ENCODE assay signal across 8 mouse cellular contexts in the genomic region with DNA sequence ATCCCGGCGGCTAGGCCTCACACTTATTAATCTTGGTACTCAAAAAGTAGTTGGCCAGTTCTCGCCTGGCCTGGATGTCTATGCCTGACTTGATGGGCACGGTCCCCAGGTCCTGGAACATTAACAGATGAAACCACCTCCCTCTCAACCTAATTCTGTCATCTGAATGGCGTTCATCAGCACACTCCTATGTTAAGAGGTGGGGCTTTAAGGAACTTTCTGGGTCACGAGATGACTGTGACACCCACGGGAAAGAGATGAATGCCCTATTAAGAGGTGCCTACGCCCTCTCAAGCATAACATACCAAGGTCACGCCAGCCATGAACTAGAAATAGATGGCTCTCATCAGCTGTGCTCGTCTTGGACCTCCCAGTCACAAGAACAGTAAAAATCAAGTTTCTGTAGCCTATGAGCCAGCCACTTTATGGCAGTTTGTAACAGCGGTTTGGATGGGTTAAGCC. TPM values are rescaled to one million over a fixed set of nuclear protein-coding genes. Genes with fewer than 3 reads are reported as not detected.
A peak's percentile ranks its signal among the peaks of the same experiment; 100 is the strongest.
DNase-seq lines count a peak whose midpoint lies in the region; ATAC-seq lines count a peak whose summit lies in the region.

No protein-coding gene starts in this region.

- H3K4me1 ChIP-seq in lung, embryonic 16.5 days (replicated peaks; ENCODE audit: control insufficient read depth, insufficient read depth, low read length): peaks cover 12% of the 10 kb centered on the region
- H3K4me1 ChIP-seq in brown adipose tissue, adult 24 weeks (ENCODE audit: control insufficient read depth, insufficient read depth, insufficient read length, low read length): no peaks in the 10 kb centered on the region; the same call in 1 of the 2 replicates
- H3K4me1 ChIP-seq in hindbrain, embryonic 11.5 days (replicated peaks; ENCODE audit: control insufficient read depth, insufficient read depth, low read length): no peaks in the 10 kb centered on the region; the same call in 1 of the 2 replicates
- peaks cover 65% of the 10 kb centered on the region for H3K4me1 ChIP-seq in megakaryocyte, embryonic 14.5 days

- H3K4me2 ChIP-seq in lung, embryonic 16.5 days (ENCODE audit: low read depth, low read length): peak overlapping the region; percentile 58
- H3K4me2 ChIP-seq in hindbrain, embryonic 11.5 days (replicated peaks; ENCODE audit: low read depth, low read length): peak overlapping the region; percentile 78

- H3K36me3 ChIP-seq in lung, embryonic 16.5 days (ENCODE audit: control insufficient read depth, insufficient read depth, low read length): peaks cover 7% of the 10 kb centered on the region; the same call in 1 of the 2 replicates
- H3K36me3 ChIP-seq in hindbrain, embryonic 11.5 days (ENCODE audit: control insufficient read depth, insufficient read depth, low read length): no peaks in the 10 kb centered on the region
- peaks cover 36% of the 10 kb centered on the region for H3K36me3 ChIP-seq in megakaryocyte, embryonic 14.5 days (replicated peaks; ENCODE audit: low read length)

- DNase-seq in lung, postnatal 4 days: no peak
- DNase-seq in hindbrain, embryonic 11.5 days (ENCODE audit: low spot score): no peak
- no peak for DNase-seq in yolk sac, embryonic 10.5 days (ENCODE audit: low spot score)
- DNase-seq in cerebellum, adult 9-10 months: no peak
- no peak for DNase-seq in retina, embryonic 14.5 days (ENCODE audit: low spot score)

- H3K9me3 ChIP-seq in lung, embryonic 16.5 days (ENCODE audit: control insufficient read depth, low read length): no peaks in the 10 kb centered on the region
- H3K9me3 ChIP-seq in hindbrain, embryonic 11.5 days (ENCODE audit: control insufficient read depth, low read length): no peaks in the 10 kb centered on the region
- H3K9me3 ChIP-seq in megakaryocyte, embryonic 14.5 days: no peaks in the 10 kb centered on the region

- peak; percentile 63 for ATAC-seq in lung, embryonic 16.5 days (ENCODE audit: low read depth)
- ATAC-seq in hindbrain, embryonic 11.5 days (ENCODE audit: low FRiP score): no peak; the same call in 1 of the 2 replicates

- H3K27ac ChIP-seq in lung, embryonic 16.5 days (ENCODE audit: low read length): peak overlapping the region; percentile 92
- H3K27ac ChIP-seq in brown adipose tissue, adult 24 weeks (replicated peaks; ENCODE audit: low read depth, low read length): peak overlapping the region; percentile 90
- H3K27ac ChIP-seq in hindbrain, embryonic 11.5 days (ENCODE audit: low read depth, low read length): peak overlapping the region; percentile 92

- H3K27me3 ChIP-seq in lung, embryonic 16.5 days (ENCODE audit: control insufficient read depth, insufficient read depth, low read depth, low read length): no peaks in the 10 kb centered on the region
- no peaks in the 10 kb centered on the region for H3K27me3 ChIP-seq in hindbrain, embryonic 11.5 days (ENCODE audit: control insufficient read depth, insufficient read depth, low read length)
- no peaks in the 10 kb centered on the region for H3K27me3 ChIP-seq in megakaryocyte, embryonic 14.5 days (replicated peaks)

- H3K4me3 ChIP-seq in lung, embryonic 16.5 days (ENCODE audit: low read length): peak overlapping the region; percentile 95
- H3K4me3 ChIP-seq in brown adipose tissue, adult 24 weeks (ENCODE audit: insufficient read depth, low read depth, low read length): peak overlapping the region; percentile 92
- H3K4me3 ChIP-seq in hindbrain, embryonic 11.5 days (ENCODE audit: low read depth, low read length): peak overlapping the region; percentile 85
- peak overlapping the region; percentile 97 for H3K4me3 ChIP-seq in megakaryocyte, embryonic 14.5 days (replicated peaks)

- WGBS in lung, embryonic 16.5 days: 5% methylated on average over 11 of the region's 11 CpGs
- 11% methylated on average over 11 of the region's 11 CpGs for WGBS in hindbrain, embryonic 11.5 days

- H3K9ac ChIP-seq in lung, embryonic 16.5 days (ENCODE audit: low read length): peak overlapping the region; percentile 98
- peak overlapping the region; percentile 95 for H3K9ac ChIP-seq in hindbrain, embryonic 11.5 days (ENCODE audit: low read depth, low read length)

RNA-seq across cellular contexts. Expression of gene Tmf1, which starts 0.5 kb away (rescaled TPM):
- 30.8 and 36.9 TPM in 2 replicates for polyA plus RNA-seq in lung, embryonic 16.5 days (2015; fragmentation: Nextera tagmentation; extraction: Ambion mirVana)
- polyA plus RNA-seq in brown adipose tissue, adult 24 weeks (2012; ENCODE audit: insufficient read depth, insufficient read length, missing spikeins): 16.7 and 30.3 TPM in 2 replicates
- polyA plus RNA-seq in hindbrain, embryonic 11.5 days (2014; fragmentation: Nextera tagmentation; extraction: Ambion mirVana): 34.4 and 42.5 TPM in 2 replicates
- 0.52 and 2.5 TPM in 2 replicates for polyA plus RNA-seq in megakaryocyte, embryonic 14.5 days (2012; ENCODE audit: insufficient read depth, low replicate concordance)

RNA-seq across cellular contexts. Expression of gene Uba3, which starts 26.0 kb away (rescaled TPM):
- 70.9 and 76.0 TPM in 2 replicates for polyA plus RNA-seq in lung, embryonic 16.5 days (2015; fragmentation: Nextera tagmentation; extraction: Ambion mirVana)
- polyA plus RNA-seq in brown adipose tissue, adult 24 weeks (2012; ENCODE audit: insufficient read depth, insufficient read length, missing spikeins): 79.5 and 89.8 TPM in 2 replicates
- 104 and 111 TPM in 2 replicates for polyA plus RNA-seq in hindbrain, embryonic 11.5 days (2014; fragmentation: Nextera tagmentation; extraction: Ambion mirVana)
- polyA plus RNA-seq in megakaryocyte, embryonic 14.5 days (2012; ENCODE audit: insufficient read depth, low replicate concordance): 4.7 and 9.4 TPM in 2 replicates

RNA-seq across cellular contexts. Expression of gene Eogt, which starts 30.4 kb away (rescaled TPM):
- 25.8 and 27.8 TPM in 2 replicates for polyA plus RNA-seq in lung, embryonic 16.5 days (2015; fragmentation: Nextera tagmentation; extraction: Ambion mirVana)
- polyA plus RNA-seq in brown adipose tissue, adult 24 weeks (2012; ENCODE audit: insufficient read depth, insufficient read length, missing spikeins): 5.2 and 6.3 TPM in 2 replicates
- 8.4 and 8.6 TPM in 2 replicates for polyA plus RNA-seq in hindbrain, embryonic 11.5 days (2014; fragmentation: Nextera tagmentation; extraction: Ambion mirVana)
- polyA plus RNA-seq in megakaryocyte, embryonic 14.5 days (2012; ENCODE audit: insufficient read depth, low replicate concordance): 0.21 TPM in 1 of 2 replicates, not detected in the other

RNA-seq across cellular contexts. Expression of gene Arl6ip5, which starts 31.1 kb away (rescaled TPM):
- 68.2 and 72.8 TPM in 2 replicates for polyA plus RNA-seq in lung, embryonic 16.5 days (2015; fragmentation: Nextera tagmentation; extraction: Ambion mirVana)
- 45.7 and 56.8 TPM in 2 replicates for polyA plus RNA-seq in brown adipose tissue, adult 24 weeks (2012; ENCODE audit: insufficient read depth, insufficient read length, missing spikeins)
- 40.4 and 48.0 TPM in 2 replicates for polyA plus RNA-seq in hindbrain, embryonic 11.5 days (2014; fragmentation: Nextera tagmentation; extraction: Ambion mirVana)
- polyA plus RNA-seq in megakaryocyte, embryonic 14.5 days (2012; ENCODE audit: insufficient read depth, low replicate concordance): 8.1 and 25.3 TPM in 2 replicates
